Mouse (Mus musculus): ENCODE measurements around the gene Nop14. TPM values are rescaled to one million over a fixed set of nuclear protein-coding genes. Genes with fewer than 3 reads are reported as not detected.
A peak's percentile ranks its signal among the peaks of the same experiment; 100 is the strongest.
"Not testable (repeated sequence)": the region's sequence is repeated elsewhere in the genome, so short reads cannot be mapped to it uniquely, and the experiment has no call there.

Nop14 gene
- total RNA-seq, 2 experiments from 2014 or later = 3.3 to 8.4 TPM

GRCm38 (mm10) chr5:34634746-34635400, 25.1 kb downstream of the Nop14 start:
- no peak for ATAC-seq (replicated peaks; ENCODE audit: low FRiP score, poor library complexity, severe bottlenecking)

- ATAC-seq (replicated peaks; ENCODE audit: low FRiP score, poor library complexity, severe bottlenecking) = no peak
Measured at GRCm38 (mm10) chr5:34633641-34634040, 26.3 kb downstream of the Nop14 start.

GRCm38 (mm10) chr5:34632996-34633395, 27.0 kb downstream of the Nop14 start:
- peak; percentile 63 for ATAC-seq (replicated peaks; ENCODE audit: low FRiP score, poor library complexity, severe bottlenecking)

GRCm38 (mm10) chr5:34609966-34610365, 50.0 kb downstream of the Nop14 start:
- no peak for ATAC-seq (replicated peaks; ENCODE audit: low FRiP score, poor library complexity, severe bottlenecking)

GRCm38 (mm10) chr5:34608226-34608625, 51.7 kb downstream of the Nop14 start:
- no peak for ATAC-seq (replicated peaks; ENCODE audit: low FRiP score, poor library complexity, severe bottlenecking)

- ATAC-seq (replicated peaks; ENCODE audit: low FRiP score, poor library complexity, severe bottlenecking) = no peak
Measured at GRCm38 (mm10) chr5:34607100-34607880, 52.7 kb downstream of the Nop14 start.

- ATAC-seq (replicated peaks; ENCODE audit: low FRiP score, poor library complexity, severe bottlenecking) = no peak
Measured at GRCm38 (mm10) chr5:34604576-34604975, 55.4 kb downstream of the Nop14 start.

- ATAC-seq (replicated peaks; ENCODE audit: low FRiP score, poor library complexity, severe bottlenecking) = no peak
Measured at GRCm38 (mm10) chr5:34593202-34593727, 66.7 kb downstream of the Nop14 start.

GRCm38 (mm10) chr5:34592666-34593065, 67.3 kb downstream of the Nop14 start:
- ATAC-seq (replicated peaks; ENCODE audit: low FRiP score, poor library complexity, severe bottlenecking) = no peak

- ATAC-seq (replicated peaks; ENCODE audit: low FRiP score, poor library complexity, severe bottlenecking) = not testable (repeated sequence)
Measured at GRCm38 (mm10) chr5:34592224-34592623, 67.7 kb downstream of the Nop14 start.

GRCm38 (mm10) chr5:34591388-34592004, 68.5 kb downstream of the Nop14 start:
- ATAC-seq (replicated peaks; ENCODE audit: low FRiP score, poor library complexity, severe bottlenecking) = no peak

- ATAC-seq (replicated peaks; ENCODE audit: low FRiP score, poor library complexity, severe bottlenecking) = no peak
Measured at GRCm38 (mm10) chr5:34590702-34591101, 69.2 kb downstream of the Nop14 start.

- ATAC-seq (replicated peaks; ENCODE audit: low FRiP score, poor library complexity, severe bottlenecking) = no peak
Measured at GRCm38 (mm10) chr5:34590059-34590458, 69.9 kb downstream of the Nop14 start.

Other genes with a start within 250 kb of the Nop14 start
- gene Tnip2, start 146.2 kb downstream of the Nop14 start, total RNA-seq (2015; ENCODE audit: low replicate concordance) = 1.0 and 1.3 TPM in 2 replicates
- gene Tnip2, start 146.2 kb downstream of the Nop14 start, total RNA-seq (2017; ENCODE audit: low replicate concordance) = 3.4 and 3.9 TPM in 2 replicates
- 5.6 and 9.0 TPM in 2 replicates for gene Sh3bp2, start 134.3 kb downstream of the Nop14 start, total RNA-seq (2015; ENCODE audit: low replicate concordance)
- gene Sh3bp2, start 134.3 kb downstream of the Nop14 start, total RNA-seq (2017; ENCODE audit: low replicate concordance) = 4.7 and 5.4 TPM in 2 replicates
- gene Add1, start 86.5 kb downstream of the Nop14 start, total RNA-seq (2015; ENCODE audit: low replicate concordance) = 375 and 403 TPM in 2 replicates
- gene Add1, start 86.5 kb downstream of the Nop14 start, total RNA-seq (2017; ENCODE audit: low replicate concordance) = 937 and 1,092 TPM in 2 replicates
- 23.2 and 40.9 TPM in 2 replicates for gene Mfsd10, start 22.9 kb downstream of the Nop14 start, total RNA-seq (2015; ENCODE audit: low replicate concordance)
- 24.1 and 30.1 TPM in 2 replicates for gene Mfsd10, start 22.9 kb downstream of the Nop14 start, total RNA-seq (2017; ENCODE audit: low replicate concordance)
- gene Grk4, start 231 bp upstream of the Nop14 start, total RNA-seq (2015; ENCODE audit: low replicate concordance) = 0.63 TPM in 1 of 2 replicates, not detected in the other
- gene Grk4, start 231 bp upstream of the Nop14 start, total RNA-seq (2017; ENCODE audit: low replicate concordance) = 0.51 and 0.56 TPM in 2 replicates
- 10.4 and 16.7 TPM in 2 replicates for gene Htt, start 101.6 kb upstream of the Nop14 start, total RNA-seq (2015; ENCODE audit: low replicate concordance)
- 11.9 and 23.4 TPM in 2 replicates for gene Htt, start 101.6 kb upstream of the Nop14 start, total RNA-seq (2017; ENCODE audit: low replicate concordance)
- gene Msantd1, start 247.9 kb upstream of the Nop14 start, total RNA-seq (2015; ENCODE audit: low replicate concordance) = not detected in 2 replicates
- gene Msantd1, start 247.9 kb upstream of the Nop14 start, total RNA-seq (2017; ENCODE audit: low replicate concordance) = 8.2 TPM in 1 of 2 replicates, not detected in the other